Mouse (Mus musculus): ENCODE data around the gene Ssbp3. TPM values are rescaled to one million over a fixed set of nuclear protein-coding genes. Genes with fewer than 3 reads are reported as not detected.

The Ssbp3 gene
- total and polyA plus RNA-seq, 2 experiments from 2014 or later = 108 to 155 TPM

GRCm38 (mm10) chr4:106961321-106961720, 50.8 kb downstream of the Ssbp3 start:
- H3K4me3 ChIP-seq (ENCODE audit: low read length) = no peak overlapping the region
- no peaks in the 10 kb centered on the region for H3K27me3 ChIP-seq (ENCODE audit: insufficient read depth, low read length)
- no peaks in the 10 kb centered on the region for H3K9me3 ChIP-seq (ENCODE audit: low read length)
- no peaks in the 10 kb centered on the region for H3K36me3 ChIP-seq (ENCODE audit: insufficient read depth, low read length)
- ATAC-seq = no peak
- 91% methylated on average over 1 of the region's 1 CpGs for WGBS
- TF ChIP-seq CTCF (IDR thresholded peaks at IDR 0.05; ENCODE audit: low read depth) = no peak
- no peak for DNase-seq (ENCODE audit: low spot score)
- H3K27ac ChIP-seq = no peak overlapping the region
- H3K9ac ChIP-seq (replicated peaks; ENCODE audit: low read length) = no peak overlapping the region
- no peak overlapping the region for H3K4me2 ChIP-seq (ENCODE audit: low read depth, low read length)
- H3K4me1 ChIP-seq (ENCODE audit: insufficient read depth, low read length) = peaks cover 29% of the 10 kb centered on the region

GRCm38 (mm10) chr4:106964356-106964755, 53.9 kb downstream of the Ssbp3 start:
- no peak for DNase-seq (ENCODE audit: low spot score)
- 60% methylated on average over 9 of the region's 9 CpGs for WGBS
- Histone ChIP-seq H3K4me1 (ENCODE audit: insufficient read depth, low read length) (peaks cover 26% of the 10 kb centered on the region), H3K9ac (replicated peaks; ENCODE audit: low read length) (no peak overlapping the region), H3K27me3 (ENCODE audit: insufficient read depth, low read length) (no peaks in the 10 kb centered on the region), H3K9me3 (ENCODE audit: low read length) (no peaks in the 10 kb centered on the region), H3K36me3 (ENCODE audit: insufficient read depth, low read length) (no peaks in the 10 kb centered on the region), H3K4me3 (ENCODE audit: low read length) (no peak overlapping the region), H3K27ac (no peak overlapping the region), H3K4me2 (ENCODE audit: low read depth, low read length) (no peak overlapping the region)
- ATAC-seq = 0 out of 2 replicates have a peak, but pooled peaks have one; percentile 32
- TF ChIP-seq CTCF (IDR thresholded peaks at IDR 0.05; ENCODE audit: low read depth) = no peak

GRCm38 (mm10) chr4:106964996-106965395, 54.5 kb downstream of the Ssbp3 start:
- TF ChIP-seq CTCF (IDR thresholded peaks at IDR 0.05; ENCODE audit: low read depth) = no peak
- H3K4me1 ChIP-seq (ENCODE audit: insufficient read depth, low read length) = peaks cover 19% of the 10 kb centered on the region
- H3K27ac ChIP-seq = no peak overlapping the region
- DNase-seq (ENCODE audit: low spot score) = no peak
- no peak overlapping the region for H3K4me3 ChIP-seq (ENCODE audit: low read length)
- no peaks in the 10 kb centered on the region for H3K36me3 ChIP-seq (ENCODE audit: insufficient read depth, low read length)
- WGBS = 74% methylated on average over 10 of the region's 10 CpGs
- no peaks in the 10 kb centered on the region for H3K9me3 ChIP-seq (ENCODE audit: low read length)
- ATAC-seq = no peak
- no peak overlapping the region for H3K9ac ChIP-seq (replicated peaks; ENCODE audit: low read length)
- H3K27me3 ChIP-seq (ENCODE audit: insufficient read depth, low read length) = no peaks in the 10 kb centered on the region
- no peak overlapping the region for H3K4me2 ChIP-seq (ENCODE audit: low read depth, low read length)

- no peak overlapping the region for H3K27ac ChIP-seq
- ATAC-seq = no peak
- whole genome bisulfite sequencing = 68% methylated on average over 3 of the region's 3 CpGs
Observed at GRCm38 (mm10) chr4:106966443-106966842, 55.9 kb downstream of the Ssbp3 start.

GRCm38 (mm10) chr4:106968910-106969309, 58.4 kb downstream of the Ssbp3 start:
- no peaks in the 10 kb centered on the region for H3K27me3 ChIP-seq (ENCODE audit: insufficient read depth, low read length)
- H3K4me2 ChIP-seq (ENCODE audit: low read depth, low read length) = no peak overlapping the region
- 65% methylated on average over 8 of the region's 8 CpGs for WGBS
- no peak overlapping the region for H3K27ac ChIP-seq
- DNase-seq (ENCODE audit: low spot score) (no peak), ATAC-seq (no peak)
- no peak for TF ChIP-seq CTCF (IDR thresholded peaks at IDR 0.05; ENCODE audit: low read depth)
- no peak overlapping the region for H3K4me3 ChIP-seq (ENCODE audit: low read length)
- H3K9me3 ChIP-seq (ENCODE audit: low read length) = no peaks in the 10 kb centered on the region
- no peak overlapping the region for H3K9ac ChIP-seq (replicated peaks; ENCODE audit: low read length)
- H3K36me3 ChIP-seq (ENCODE audit: insufficient read depth, low read length) = no peaks in the 10 kb centered on the region
- H3K4me1 ChIP-seq (ENCODE audit: insufficient read depth, low read length) = peaks cover 17% of the 10 kb centered on the region

More at GRCm38 (mm10) chr4:106966443-106966842, 55.9 kb downstream of the Ssbp3 start:
- no peak for DNase-seq (ENCODE audit: low spot score)
- H3K4me3 ChIP-seq (ENCODE audit: low read length) = no peak overlapping the region
- H3K36me3 ChIP-seq (ENCODE audit: insufficient read depth, low read length) = no peaks in the 10 kb centered on the region
- no peak for TF ChIP-seq CTCF (IDR thresholded peaks at IDR 0.05; ENCODE audit: low read depth)
- H3K9me3 ChIP-seq (ENCODE audit: low read length) = no peaks in the 10 kb centered on the region
- no peak overlapping the region for H3K9ac ChIP-seq (replicated peaks; ENCODE audit: low read length)
- H3K4me2 ChIP-seq (ENCODE audit: low read depth, low read length) = no peak overlapping the region
- H3K4me1 ChIP-seq (ENCODE audit: insufficient read depth, low read length) = peaks cover 11% of the 10 kb centered on the region; the same call in 1 of the 2 replicates
- no peaks in the 10 kb centered on the region for H3K27me3 ChIP-seq (ENCODE audit: insufficient read depth, low read length)

GRCm38 (mm10) chr4:106970786-106971185, 60.3 kb downstream of the Ssbp3 start:
- H3K27me3 ChIP-seq (ENCODE audit: insufficient read depth, low read length) = no peaks in the 10 kb centered on the region
- H3K4me1 ChIP-seq (ENCODE audit: insufficient read depth, low read length) = peaks cover 15% of the 10 kb centered on the region

GRCm38 (mm10) chr4:106972061-106972460, 61.6 kb downstream of the Ssbp3 start:
- H3K36me3 ChIP-seq (ENCODE audit: insufficient read depth, low read length) = no peaks in the 10 kb centered on the region
- no peak for DNase-seq (ENCODE audit: low spot score)
- 79% methylated on average over 4 of the region's 4 CpGs for WGBS
- no peak for ATAC-seq
- H3K27me3 ChIP-seq (ENCODE audit: insufficient read depth, low read length) = no peaks in the 10 kb centered on the region
- no peak for TF ChIP-seq CTCF (IDR thresholded peaks at IDR 0.05; ENCODE audit: low read depth)
- H3K4me3 ChIP-seq (ENCODE audit: low read length) = no peak overlapping the region
- H3K4me1 ChIP-seq (ENCODE audit: insufficient read depth, low read length) = peaks cover 19% of the 10 kb centered on the region
- no peak overlapping the region for H3K9ac ChIP-seq (replicated peaks; ENCODE audit: low read length)
- H3K4me2 ChIP-seq (ENCODE audit: low read depth, low read length) = no peak overlapping the region
- H3K9me3 ChIP-seq (ENCODE audit: low read length) = no peaks in the 10 kb centered on the region
- peak overlapping the region; percentile 48; the same call in 1 of the 2 replicates for H3K27ac ChIP-seq

More at GRCm38 (mm10) chr4:106970786-106971185, 60.3 kb downstream of the Ssbp3 start:
- Histone ChIP-seq H3K9ac (replicated peaks; ENCODE audit: low read length) (no peak overlapping the region), H3K4me2 (ENCODE audit: low read depth, low read length) (no peak overlapping the region), H3K27ac (no peak overlapping the region), H3K9me3 (ENCODE audit: low read length) (no peaks in the 10 kb centered on the region), H3K36me3 (ENCODE audit: insufficient read depth, low read length) (no peaks in the 10 kb centered on the region), H3K4me3 (ENCODE audit: low read length) (no peak overlapping the region)
- no peak for ATAC-seq
- whole genome bisulfite sequencing = 82% methylated on average over 7 of the region's 7 CpGs
- no peak for DNase-seq (ENCODE audit: low spot score)
- TF ChIP-seq CTCF (IDR thresholded peaks at IDR 0.05; ENCODE audit: low read depth) = no peak

Data from hindbrain, postnatal 0 days (tissue).